Mouse (Mus musculus) forebrain, embryonic 13.5 days (tissue): ENCODE measurements at regions not wholly inside any gene's neighbourhood (a gene's known extent, or its start where the extent isn't known, plus 50 kb on each side); places are given as distances from the start of the nearest gene placed in this dataset.

ENCODE experiments used
- ATAC-seq: fragments of 200-750 bp; cut with Nextera tagmentation; 2 replicates; pipeline ENCODE4 v1.8.0; 2017
- H3K27ac ChIP-seq: fragments of 300-500 bp; sonication (generic); 2 replicates; pipeline ENCODE4 v1.5.1; 2015; ENCODE audit warnings: inconsistent platforms, mild to moderate bottlenecking, moderate library complexity
- H3K27me3 ChIP-seq: fragments of 300-500 bp; sonication (generic); 2 replicates; pipeline ENCODE4 v1.6.1; 2015; ENCODE audit warnings: mild to moderate bottlenecking, inconsistent platforms
- H3K36me3 ChIP-seq: fragments of 300-500 bp; sonication (generic); 2 replicates; pipeline ENCODE4 v1.6.1; 2015; ENCODE audit warnings: mild to moderate bottlenecking, inconsistent platforms; ENCODE audit not compliant: poor library complexity, severe bottlenecking
- H3K4me1 ChIP-seq: fragments of 300-500 bp; sonication (generic); 2 replicates; pipeline ENCODE4 v1.6.1; 2015; ENCODE audit warnings: inconsistent platforms
- H3K4me2 ChIP-seq: fragments of 300-500 bp; sonication (generic); 2 replicates; pipeline ENCODE4 v1.6.1; 2015; ENCODE audit warnings: inconsistent platforms, mild to moderate bottlenecking, moderate library complexity
- H3K4me3 ChIP-seq: fragments of 300-500 bp; sonication (generic); 2 replicates; pipeline ENCODE4 v1.5.1; 2015; ENCODE audit warnings: mild to moderate bottlenecking, inconsistent platforms
- H3K9ac ChIP-seq: fragments of 300-500 bp; sonication (generic); 2 replicates; pipeline ENCODE4 v1.6.1; 2015; ENCODE audit warnings: mild to moderate bottlenecking, inconsistent platforms
- H3K9me3 ChIP-seq: fragments of 300-500 bp; sonication (generic); replicated peaks from 2 replicates; pipeline ENCODE4 v1.6.1; 2016; ENCODE audit warnings: inconsistent platforms
- WGBS: fragments of 180-500 bp; shearing (Covaris S2); methylation state at CpG from one replicate; pipeline ENCODE4 v1.1.7; 2015; 5-methylcytosine and 5-hydroxymethylcytosine counted together

DNA sequence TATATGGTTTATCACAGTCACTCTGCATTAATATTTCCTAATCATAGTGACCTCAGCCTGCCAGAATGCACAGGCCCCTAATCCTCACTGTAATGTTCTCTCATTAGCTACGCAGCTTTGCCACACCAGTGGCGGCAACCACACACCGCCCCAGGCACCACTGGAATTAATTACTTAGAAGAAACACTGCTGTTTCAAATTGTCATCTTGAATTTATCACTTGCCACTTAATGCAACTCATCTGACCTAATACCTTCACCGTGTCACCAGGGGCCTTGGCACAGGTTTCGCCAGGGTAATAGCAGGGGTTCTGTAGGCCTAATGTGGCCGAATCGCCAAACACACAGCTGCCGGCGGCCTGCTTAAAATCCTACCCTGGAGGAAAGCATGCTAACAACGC is 328.5 kb upstream of the Atp5g3 start:
- no peak overlapping the region for H3K4me2 ChIP-seq
- H3K27ac ChIP-seq, result no peak overlapping the region
- H3K27me3 ChIP-seq, result no peaks in the 10 kb centered on the region
- no peaks in the 10 kb centered on the region for H3K36me3 ChIP-seq
- 61% methylated on average over 10 of the region's 10 CpGs for WGBS
- H3K4me3 ChIP-seq, result no peak overlapping the region
- H3K9ac ChIP-seq, result no peak overlapping the region
- no peak for ATAC-seq
- H3K4me1 ChIP-seq, result peaks cover 11% of the 10 kb centered on the region; the same call in 1 of the 2 replicates
- no peaks in the 10 kb centered on the region for H3K9me3 ChIP-seq

GRCm38 (mm10) chr2:74217437-74217836 is 306.3 kb upstream of the Atp5g3 start:
- H3K27ac ChIP-seq, result no peak overlapping the region
- no peak overlapping the region for H3K4me2 ChIP-seq
- peaks cover 16% of the 10 kb centered on the region for H3K27me3 ChIP-seq
- ATAC-seq, result no peak
- H3K4me3 ChIP-seq, result no peak overlapping the region
- no peak overlapping the region for H3K9ac ChIP-seq
- WGBS, result 94% methylated on average over 3 of the region's 3 CpGs
- H3K4me1 ChIP-seq, result peaks cover 3% of the 10 kb centered on the region; the same call in 1 of the 2 replicates
- H3K36me3 ChIP-seq, result no peaks in the 10 kb centered on the region
- H3K9me3 ChIP-seq, result no peaks in the 10 kb centered on the region

GRCm38 (mm10) chr2:74210210-74210609 is 299.1 kb upstream of the Atp5g3 start:
- no peaks in the 10 kb centered on the region for H3K36me3 ChIP-seq
- no peaks in the 10 kb centered on the region for H3K9me3 ChIP-seq
- WGBS, result 6% methylated on average over 9 of the region's 9 CpGs
- H3K27ac ChIP-seq, result peak overlapping the region; percentile 72
- H3K4me2 ChIP-seq, result peak overlapping the region; percentile 43
- H3K27me3 ChIP-seq, result peaks cover 4% of the 10 kb centered on the region; the same call in 1 of the 2 replicates
- H3K9ac ChIP-seq, result peak overlapping the region; percentile 26
- no peak overlapping the region for H3K4me3 ChIP-seq
- peaks cover 37% of the 10 kb centered on the region for H3K4me1 ChIP-seq
- peak; percentile 74 for ATAC-seq

- ATAC-seq, result no peak
- Histone ChIP-seq H3K9ac (peak overlapping the region; percentile 26; the same call in 1 of the 2 replicates), H3K4me1 (peaks cover 37% of the 10 kb centered on the region), H3K27me3 (peaks cover 3% of the 10 kb centered on the region; the same call in 1 of the 2 replicates), H3K9me3 (no peaks in the 10 kb centered on the region), H3K27ac (peak overlapping the region; percentile 72), H3K4me3 (no peak overlapping the region), H3K36me3 (no peaks in the 10 kb centered on the region), H3K4me2 (peak overlapping the region; percentile 43; the same call in 1 of the 2 replicates)
- WGBS, result 14% methylated on average over 3 of the region's 3 CpGs
Measured at GRCm38 (mm10) chr2:74209421-74209917, 298.3 kb upstream of the Atp5g3 start.

GRCm38 (mm10) chr2:74207440-74207839 is 296.3 kb upstream of the Atp5g3 start:
- Histone ChIP-seq H3K27ac (no peak overlapping the region), H3K36me3 (no peaks in the 10 kb centered on the region), H3K4me1 (peaks cover 43% of the 10 kb centered on the region), H3K27me3 (no peaks in the 10 kb centered on the region), H3K4me2 (no peak overlapping the region), H3K9me3 (no peaks in the 10 kb centered on the region), H3K4me3 (no peak overlapping the region), H3K9ac (no peak overlapping the region)
- 0 out of 2 replicates have a peak, but pooled peaks have one; percentile 12 for ATAC-seq
- WGBS, result 34% methylated on average over 10 of the region's 10 CpGs

DNA sequence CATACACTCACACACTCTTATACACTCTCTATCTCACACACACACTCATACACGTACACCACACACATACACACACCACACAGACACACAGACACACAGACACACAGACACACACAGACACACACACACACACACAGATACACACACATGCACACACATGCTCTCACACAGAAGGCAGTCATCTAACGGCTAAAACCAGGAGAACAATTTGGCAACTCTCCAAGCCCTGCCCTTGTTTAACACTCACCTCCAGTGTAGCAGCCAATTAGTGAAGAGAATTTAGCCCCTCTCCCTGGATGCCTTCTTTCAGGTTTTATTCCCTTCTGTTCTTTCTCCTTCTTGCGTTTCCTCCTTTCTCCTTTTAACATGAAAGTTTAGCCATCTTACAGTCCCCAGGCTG is 291.6 kb upstream of the Atp5g3 start:
- Histone ChIP-seq H3K4me3 (no peak overlapping the region), H3K4me2 (no peak overlapping the region), H3K27ac (no peak overlapping the region), H3K4me1 (peaks cover 29% of the 10 kb centered on the region), H3K27me3 (no peaks in the 10 kb centered on the region), H3K9me3 (no peaks in the 10 kb centered on the region), H3K9ac (no peak overlapping the region), H3K36me3 (no peaks in the 10 kb centered on the region)
- WGBS, result 37% methylated on average over 3 of the region's 3 CpGs
- ATAC-seq, result no peak

- H3K4me2 ChIP-seq, result no peak overlapping the region
- peaks cover 21% of the 10 kb centered on the region for H3K4me1 ChIP-seq
- no peaks in the 10 kb centered on the region for H3K36me3 ChIP-seq
- no peaks in the 10 kb centered on the region for H3K27me3 ChIP-seq
- no peak overlapping the region; the same call in 1 of the 2 replicates for H3K27ac ChIP-seq
- H3K4me3 ChIP-seq, result no peak overlapping the region
- no peak overlapping the region for H3K9ac ChIP-seq
- WGBS, result 33% methylated on average over 11 of the region's 11 CpGs
- no peaks in the 10 kb centered on the region for H3K9me3 ChIP-seq
- ATAC-seq, result peak; percentile 77
Measured at GRCm38 (mm10) chr2:74201608-74202323, 290.6 kb upstream of the Atp5g3 start.

GRCm38 (mm10) chr2:74199550-74199949 is 288.4 kb upstream of the Atp5g3 start:
- Histone ChIP-seq H3K36me3 (no peaks in the 10 kb centered on the region), H3K27me3 (no peaks in the 10 kb centered on the region), H3K4me1 (peaks cover 21% of the 10 kb centered on the region), H3K27ac (no peak overlapping the region), H3K9me3 (no peaks in the 10 kb centered on the region), H3K4me2 (no peak overlapping the region), H3K9ac (no peak overlapping the region), H3K4me3 (no peak overlapping the region)
- WGBS, result 67% methylated on average over 12 of the region's 12 CpGs
- ATAC-seq, result no peak

DNA sequence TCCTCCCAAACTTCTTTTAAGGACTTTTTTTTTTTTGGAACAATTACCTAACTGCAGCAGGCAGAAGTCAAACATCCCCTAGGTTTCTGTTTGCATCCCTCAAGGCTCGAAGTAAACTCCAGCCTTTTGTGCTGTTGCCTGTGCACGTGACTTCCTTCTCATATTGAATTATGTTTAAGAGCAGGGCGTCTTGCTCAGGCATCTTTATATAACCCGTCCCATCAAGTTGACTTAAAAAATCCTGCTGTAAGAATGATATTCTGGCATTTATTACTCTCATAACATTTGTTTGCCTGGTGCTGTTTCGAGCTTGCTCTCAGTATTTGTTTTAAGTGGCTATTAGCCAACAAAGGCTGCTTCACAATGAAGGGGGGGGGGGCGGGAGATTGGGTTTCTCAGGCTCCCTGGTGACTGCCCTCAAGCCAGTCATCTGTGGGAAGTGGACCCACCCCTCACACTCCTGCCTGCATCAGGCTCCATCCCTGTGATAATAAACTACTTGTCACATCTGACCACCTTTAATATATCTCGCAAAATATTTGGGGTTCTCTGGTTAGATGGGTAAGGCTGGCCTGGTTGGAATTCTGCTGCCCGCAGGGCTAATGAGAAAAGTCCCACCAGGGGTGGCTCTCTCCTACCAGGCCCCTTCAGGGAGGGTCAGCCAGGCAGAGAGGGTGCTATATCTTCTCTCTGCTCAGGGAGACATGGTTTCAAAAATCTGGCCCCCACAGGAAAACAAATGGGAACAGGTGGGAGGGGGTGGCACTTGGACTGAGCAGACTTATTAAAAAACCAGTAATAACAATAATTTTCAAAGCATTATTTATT is 277.1 kb upstream of the Atp5g3 start:
- no peaks in the 10 kb centered on the region for H3K27me3 ChIP-seq
- 0 out of 2 replicates have a peak, but pooled peaks cover 6% of the 10 kb centered on the region for H3K9me3 ChIP-seq
- H3K4me1 ChIP-seq, result peaks cover 7% of the 10 kb centered on the region; the same call in 1 of the 2 replicates
- ATAC-seq, result no peak
- H3K27ac ChIP-seq, result no peak overlapping the region
- no peak overlapping the region for H3K4me2 ChIP-seq
- H3K9ac ChIP-seq, result no peak overlapping the region
- no peak overlapping the region for H3K4me3 ChIP-seq
- no peaks in the 10 kb centered on the region; the same call in 1 of the 2 replicates for H3K36me3 ChIP-seq
- WGBS, result 31% methylated on average over 8 of the region's 8 CpGs

DNA sequence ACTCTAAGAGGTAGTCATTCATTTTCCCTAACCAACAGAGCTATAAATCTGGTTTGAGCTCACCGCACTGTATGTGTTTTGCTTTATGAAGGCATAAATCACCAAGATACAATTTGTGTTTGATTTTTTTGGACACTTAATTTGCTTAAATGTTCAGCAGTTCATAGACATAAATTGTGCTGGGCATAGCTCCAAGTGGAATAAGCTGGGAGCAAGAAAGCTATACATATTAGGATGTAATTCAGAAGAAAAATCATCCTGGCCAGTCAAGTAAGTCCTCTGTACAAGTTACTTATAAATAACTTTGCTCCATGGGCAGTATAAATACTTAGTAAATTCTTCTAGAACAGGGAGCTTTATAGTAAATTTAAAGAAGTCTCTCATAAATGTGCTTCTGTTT is 267.0 kb upstream of the Atp5g3 start:
- Histone ChIP-seq H3K27ac (no peak overlapping the region), H3K9ac (no peak overlapping the region), H3K4me1 (no peaks in the 10 kb centered on the region), H3K36me3 (no peaks in the 10 kb centered on the region), H3K4me3 (no peak overlapping the region), H3K9me3 (no peaks in the 10 kb centered on the region), H3K4me2 (no peak overlapping the region), H3K27me3 (0 out of 2 replicates have a peak, but pooled peaks cover 5% of the 10 kb centered on the region)
- WGBS, result 100% methylated on average over 1 of the region's 1 CpGs
- no peak for ATAC-seq

DNA sequence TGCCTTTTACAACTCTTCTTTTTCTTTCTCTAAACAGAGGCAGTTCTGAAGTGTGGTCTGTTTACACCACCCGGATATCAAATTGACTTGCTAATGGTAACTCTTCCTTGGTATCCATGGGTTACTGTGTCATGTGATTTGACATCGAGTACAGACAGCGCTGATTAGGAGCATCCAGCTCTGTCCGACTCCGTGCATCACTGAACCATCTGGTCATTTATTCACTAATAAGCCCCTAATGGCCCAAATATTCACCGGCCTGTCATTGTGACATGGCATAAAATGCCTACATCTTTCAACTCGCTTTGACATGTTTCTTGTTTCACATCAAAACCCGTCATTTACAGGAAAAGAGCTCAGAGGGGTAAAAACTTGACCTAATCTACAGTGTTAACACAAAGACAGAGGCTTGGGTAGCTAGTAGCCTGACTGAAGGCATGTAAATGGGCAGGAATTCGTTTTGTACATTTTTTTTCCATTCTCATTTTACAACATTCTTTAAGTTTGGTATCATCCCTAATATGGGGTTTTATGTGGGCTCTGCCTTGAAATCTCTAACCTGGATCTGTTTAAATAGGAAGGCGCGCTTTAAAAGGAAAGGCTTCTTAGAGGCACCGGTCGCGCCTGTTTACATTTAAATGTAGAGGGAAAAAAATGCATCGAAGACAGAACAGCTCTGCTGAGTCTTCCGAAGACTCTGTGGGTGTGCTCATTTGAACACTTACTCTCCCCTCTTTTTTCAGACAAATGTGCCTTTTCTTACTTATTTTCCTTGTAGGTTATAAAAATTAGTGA is 257.8 kb upstream of the Atp5g3 start:
- no peak overlapping the region for H3K4me2 ChIP-seq
- H3K27ac ChIP-seq, result no peak overlapping the region
- no peak overlapping the region for H3K9ac ChIP-seq
- no peaks in the 10 kb centered on the region for H3K36me3 ChIP-seq
- no peaks in the 10 kb centered on the region for H3K9me3 ChIP-seq
- no peak overlapping the region for H3K4me3 ChIP-seq
- WGBS, result 39% methylated on average over 16 of the region's 16 CpGs
- H3K4me1 ChIP-seq, result peaks cover 13% of the 10 kb centered on the region
- peak; percentile 87 for ATAC-seq
- 0 out of 2 replicates have a peak, but pooled peaks cover 2% of the 10 kb centered on the region for H3K27me3 ChIP-seq
